Mouse (Mus musculus): ENCODE measurements around the gene Cnih3.

GRCm38 (mm10) chr1:181409693-181410092, 57.3 kb downstream of the Cnih3 start:
- TF ChIP-seq CTCF (IDR thresholded peaks at IDR 0.05; ENCODE audit: control insufficient read depth, insufficient read depth, insufficient read length) (no peak), CEBPB (IDR thresholded peaks at IDR 0.05; ENCODE audit: low read depth) (no peak), MAX (IDR thresholded peaks at IDR 0.05) (no peak)
